Mouse (Mus musculus) testis, adult 2 months (tissue): ENCODE measurements at regions not wholly inside any gene's neighbourhood (a gene's known extent, or its start where the extent isn't known, plus 50 kb on each side); places are given as distances from the start of the nearest gene placed in this dataset.

Source experiments
- H3K27ac ChIP-seq: fragments of 200-500 bp; 2 replicates; pipeline ENCODE4 v1.5.1; 2012; ENCODE audit warnings: low read depth, low read length; ENCODE audit not compliant: control insufficient read depth, insufficient read depth
- H3K27me3 ChIP-seq: fragments of 200-500 bp; 2 replicates; pipeline ENCODE4 v1.6.1; 2012; ENCODE audit warnings: mild to moderate bottlenecking, low read length, moderate library complexity; ENCODE audit not compliant: control insufficient read depth, insufficient read depth
- H3K36me3 ChIP-seq: fragments of 200-500 bp; 2 replicates; pipeline ENCODE4 v1.6.1; 2012; ENCODE audit warnings: mild to moderate bottlenecking, low read length; ENCODE audit not compliant: control insufficient read depth, insufficient read depth
- H3K4me1 ChIP-seq: fragments of 200-500 bp; 2 replicates; pipeline ENCODE4 v1.6.1; 2012; ENCODE audit warnings: low read length; ENCODE audit not compliant: control insufficient read depth, insufficient read depth
- H3K4me3 ChIP-seq: fragments of 200-500 bp; 2 replicates; pipeline ENCODE4 v1.5.1; 2012; ENCODE audit warnings: low read depth, mild to moderate bottlenecking, low read length, moderate library complexity, mixed read lengths; ENCODE audit not compliant: control insufficient read depth
- CTCF ChIP-seq: fragments of 200-500 bp; IDR thresholded peaks from 2 replicates; pipeline ENCODE4 v1.5.1; 2012; ENCODE audit warnings: low read depth, mild to moderate bottlenecking, inconsistent platforms, low read length, moderate library complexity; ENCODE audit not compliant: control insufficient read depth, insufficient read depth, insufficient replicate concordance
- POLR2A ChIP-seq: fragments of 200-500 bp; IDR thresholded peaks from 2 replicates; pipeline ENCODE4 v1.6.1; 2012; ENCODE audit warnings: low read depth, mild to moderate bottlenecking, inconsistent platforms, low read length, moderate library complexity; ENCODE audit not compliant: control insufficient read depth

DNA sequence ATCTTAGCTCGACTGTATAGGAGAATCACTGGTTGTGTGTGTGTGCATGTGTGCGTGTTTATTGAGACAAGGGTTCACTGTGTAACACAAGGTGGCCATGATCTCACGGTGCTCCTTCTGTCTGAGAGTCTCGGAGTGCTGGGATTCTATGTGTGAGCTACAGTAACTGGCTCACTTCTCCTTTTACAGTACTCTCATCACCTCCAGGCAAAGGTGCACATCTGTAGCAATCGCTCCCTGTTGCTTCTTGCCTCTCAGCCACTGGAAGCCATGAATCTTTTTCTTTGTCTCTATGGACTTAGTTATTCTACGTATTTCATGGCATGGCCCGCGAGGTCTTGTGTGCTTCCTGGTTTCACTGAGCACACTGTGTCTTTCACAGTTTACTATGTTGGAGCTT, 78.3 kb upstream of the Caprin1 start:
- Histone ChIP-seq H3K4me1 (no peaks in the 10 kb centered on the region), H3K27ac (no peak overlapping the region), H3K4me3 (no peak overlapping the region), H3K27me3 (no peaks in the 10 kb centered on the region), H3K36me3 (no peaks in the 10 kb centered on the region)
- TF ChIP-seq CTCF (no peak), POLR2A (no peak)

- Histone ChIP-seq H3K36me3 (no peaks in the 10 kb centered on the region), H3K4me1 (no peaks in the 10 kb centered on the region), H3K4me3 (no peak overlapping the region), H3K27ac (no peak overlapping the region), H3K27me3 (no peaks in the 10 kb centered on the region)
- TF ChIP-seq CTCF: no peak
- TF ChIP-seq POLR2A: no peak
These were observed 78.8 kb upstream of the Caprin1 start for GRCm38 (mm10) chr2:103876236-103876635.

- no peaks in the 10 kb centered on the region for H3K4me1 ChIP-seq
- no peak for TF ChIP-seq CTCF
- TF ChIP-seq POLR2A: no peak
These were observed 76.6 kb upstream of the Lmo2 start for GRCm38 (mm10) chr2:103881026-103881763.

DNA sequence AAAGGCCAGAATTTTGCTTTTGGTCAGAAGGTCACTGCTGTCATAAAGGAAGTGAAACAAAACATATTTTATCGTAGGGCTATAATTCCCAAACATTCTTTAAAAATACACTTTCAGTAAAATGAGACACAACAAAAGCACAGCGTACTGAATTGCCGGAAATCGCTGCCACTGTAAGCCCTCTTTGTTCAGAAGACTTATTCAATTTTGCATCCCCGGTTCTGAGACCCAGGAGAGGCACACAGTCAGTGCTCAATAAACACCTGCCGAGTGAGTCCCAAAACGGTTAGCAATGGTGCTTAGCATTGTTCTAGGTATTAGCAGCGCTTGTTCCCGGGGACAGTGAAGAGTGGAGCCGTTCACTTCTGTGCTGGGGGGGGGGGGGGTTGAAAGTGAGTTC, 72.9 kb upstream of the Lmo2 start:
- H3K36me3 ChIP-seq: no peaks in the 10 kb centered on the region
- H3K27me3 ChIP-seq: no peaks in the 10 kb centered on the region
- TF ChIP-seq POLR2A: no peak
- TF ChIP-seq CTCF: no peak
- H3K27ac ChIP-seq: no peak overlapping the region
- H3K4me3 ChIP-seq: no peak overlapping the region
- no peaks in the 10 kb centered on the region for H3K4me1 ChIP-seq

More at GRCm38 (mm10) chr2:103881026-103881763, 76.6 kb upstream of the Lmo2 start:
- no peak overlapping the region for H3K27ac ChIP-seq
- H3K4me3 ChIP-seq: no peak overlapping the region
- H3K36me3 ChIP-seq: no peaks in the 10 kb centered on the region
- H3K27me3 ChIP-seq: no peaks in the 10 kb centered on the region

- TF ChIP-seq POLR2A (no peak), CTCF (no peak)
- Histone ChIP-seq H3K4me1 (no peaks in the 10 kb centered on the region), H3K4me3 (no peak overlapping the region), H3K36me3 (no peaks in the 10 kb centered on the region), H3K27me3 (no peaks in the 10 kb centered on the region), H3K27ac (no peak overlapping the region)
These were observed 69.8 kb upstream of the Lmo2 start for GRCm38 (mm10) chr2:103888023-103888422.

GRCm38 (mm10) chr2:103891240-103891767, 66.5 kb upstream of the Lmo2 start:
- TF ChIP-seq POLR2A (no peak), CTCF (no peak)
- H3K4me1 ChIP-seq: no peaks in the 10 kb centered on the region
- H3K27me3 ChIP-seq: no peaks in the 10 kb centered on the region
- no peaks in the 10 kb centered on the region for H3K36me3 ChIP-seq
- H3K4me3 ChIP-seq: no peak overlapping the region
- H3K27ac ChIP-seq: no peak overlapping the region

DNA sequence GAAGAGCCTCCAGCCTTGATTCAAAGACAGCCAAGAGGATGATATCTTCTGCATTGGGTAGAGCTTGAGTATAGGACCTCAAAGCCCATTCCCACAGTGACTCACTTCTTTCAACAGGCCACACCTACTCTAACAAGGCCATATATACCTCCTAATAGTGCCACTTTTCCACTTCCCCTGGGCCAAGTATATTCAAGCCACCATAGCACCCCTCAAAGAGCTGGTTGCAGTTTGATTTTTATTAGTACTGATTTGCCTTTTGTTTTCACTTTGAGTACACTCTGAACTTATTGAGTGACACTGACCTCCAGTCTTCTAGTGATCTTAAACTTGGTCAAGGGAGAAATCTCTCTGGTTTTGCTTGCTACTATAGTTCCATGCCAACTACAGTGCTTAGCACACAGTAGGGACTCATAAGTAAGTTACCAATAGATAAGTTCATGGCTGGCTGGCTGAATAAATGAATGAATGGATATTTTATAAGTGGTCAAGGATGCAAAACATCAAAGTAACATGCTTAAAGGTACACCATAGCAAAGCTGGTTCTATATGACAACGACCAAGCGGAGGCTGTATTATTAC, 64.5 kb upstream of the Lmo2 start:
- TF ChIP-seq CTCF: no peak
- no peak for TF ChIP-seq POLR2A
- H3K4me1 ChIP-seq: no peaks in the 10 kb centered on the region
- no peak overlapping the region for H3K4me3 ChIP-seq
- no peaks in the 10 kb centered on the region for H3K36me3 ChIP-seq
- no peak overlapping the region for H3K27ac ChIP-seq
- no peaks in the 10 kb centered on the region for H3K27me3 ChIP-seq
